Mouse (Mus musculus) heart, postnatal 36 days (tissue): ENCODE measurements around the gene Fam213a. TPM values are rescaled to one million over a fixed set of nuclear protein-coding genes. Genes with fewer than 3 reads are reported as not detected.

Experiments used
- DNase-seq, 2 experiments: peaks; one replicate each; pipeline ENCODE4 v3.0.0; 2021 to 2022
- intact Hi-C: fragments of 180-260 bp; cut with DNase I; formaldehyde crosslinking; loops from one replicate; pipeline ENCODE4 v1.15.1; 2025
- total RNA-seq, 2 experiments: library from RNA; stranded (reverse); gene quantifications; 2 replicates each; pipeline ENCODE4 v1.2.3; 2021

Fam213a gene
- total RNA-seq, 2 experiments from 2014 or later = 18.9 to 20.1 TPM

GRCm38 (mm10) chr14:41006263-41006662, 7.3 kb downstream of the Fam213a start:
- intact Hi-C loops = no loop called here
- no peak for DNase-seq

- intact Hi-C loops = no loop called here
- DNase-seq = no peak
Measured at GRCm38 (mm10) chr14:41005716-41006115, 7.9 kb downstream of the Fam213a start.

- DNase-seq = peak; percentile 18 to 30
- intact Hi-C loops = no loop called here
Measured at GRCm38 (mm10) chr14:41004201-41005141, 9.1 kb downstream of the Fam213a start.

GRCm38 (mm10) chr14:41001576-41001975, 12.0 kb downstream of the Fam213a start:
- no peak for DNase-seq
- intact Hi-C loops = no loop called here

- intact Hi-C loops = no loop called here
- DNase-seq = no peak
Measured at GRCm38 (mm10) chr14:41000801-41001200, 12.8 kb downstream of the Fam213a start.

GRCm38 (mm10) chr14:40999904-41000645, 13.5 kb downstream of the Fam213a start:
- intact Hi-C loops = no loop called here
- DNase-seq = no peak

- intact Hi-C loops = no loop called here
- no peak for DNase-seq
Measured at GRCm38 (mm10) chr14:40996171-40996570, 17.4 kb downstream of the Fam213a start.

- intact Hi-C loops = no loop called here
- no peak for DNase-seq
Measured at GRCm38 (mm10) chr14:40992464-40992863, 21.1 kb downstream of the Fam213a start.

- intact Hi-C loops = no loop called here
- no peak for DNase-seq
Measured at GRCm38 (mm10) chr14:40988780-40989179, 24.8 kb downstream of the Fam213a start.

GRCm38 (mm10) chr14:40987184-40987583, 26.4 kb downstream of the Fam213a start:
- DNase-seq = no peak
- intact Hi-C loops = no loop called here

- intact Hi-C loops = no loop called here
- no peak for DNase-seq
Measured at GRCm38 (mm10) chr14:40985635-40986034, 28.0 kb downstream of the Fam213a start.

GRCm38 (mm10) chr14:40979723-40980122, 33.9 kb downstream of the Fam213a start:
- intact Hi-C loops = loop anchor here (1.0 to 5.0 kb wide), 2 partner anchors 54 to 187 kb away; no protein-coding TSS in a partner anchor
- no peak for DNase-seq

- peak in 1 of 2 experiments; percentile 29 for DNase-seq
- intact Hi-C loops = loop anchor here (1.0 to 5.0 kb wide), 2 partner anchors 54 to 187 kb away; no protein-coding TSS in a partner anchor
Measured at GRCm38 (mm10) chr14:40979002-40979401, 34.6 kb downstream of the Fam213a start.

GRCm38 (mm10) chr14:40975127-40975721, 38.4 kb downstream of the Fam213a start:
- peak; percentile 60 to 68 for DNase-seq
- intact Hi-C loops = loop anchor here (1.0 to 5.0 kb wide), 2 partner anchors 58 to 183 kb away; no protein-coding TSS in a partner anchor

- DNase-seq = no peak
Measured at GRCm38 (mm10) chr14:40968051-40968450, 45.5 kb downstream of the Fam213a start.

GRCm38 (mm10) chr14:40967598-40967900, 46.0 kb downstream of the Fam213a start:
- intact Hi-C loops = no loop called here
- no peak for DNase-seq

More at GRCm38 (mm10) chr14:40968051-40968450, 45.5 kb downstream of the Fam213a start:
- intact Hi-C loops = no loop called here

- intact Hi-C loops = no loop called here
- DNase-seq = peak; percentile 97
Measured at GRCm38 (mm10) chr14:40966862-40967597, 46.6 kb downstream of the Fam213a start.

- intact Hi-C loops = no loop called here
- no peak for DNase-seq
Measured at GRCm38 (mm10) chr14:40966392-40966861, 47.2 kb downstream of the Fam213a start, which contains the start of gene Tspan14. Gene Tspan14, minus strand, starts transcription at chr14:40966807.

GRCm38 (mm10) chr14:40965507-40966356, 47.9 kb downstream of the Fam213a start:
- intact Hi-C loops = no loop called here
- peak; percentile 45 to 50 for DNase-seq
